Mouse (Mus musculus) testis, adult 2 months (tissue): ENCODE results near the gene Arhgap6.

Source experiments
- CTCF ChIP-seq: fragments of 200-500 bp; IDR thresholded peaks from 2 replicates; pipeline ENCODE4 v1.5.1; 2012; ENCODE audit warnings: low read depth, mild to moderate bottlenecking, inconsistent platforms, low read length, moderate library complexity; ENCODE audit not compliant: control insufficient read depth, insufficient read depth, insufficient replicate concordance
- POLR2A ChIP-seq: fragments of 200-500 bp; IDR thresholded peaks from 2 replicates; pipeline ENCODE4 v1.6.1; 2012; ENCODE audit warnings: low read depth, mild to moderate bottlenecking, inconsistent platforms, low read length, moderate library complexity; ENCODE audit not compliant: control insufficient read depth

GRCm38 (mm10) chrX:169094601-169095000 is 299.7 kb downstream of the Arhgap6 start:
- TF ChIP-seq POLR2A (no peak), CTCF (no peak)
